Mouse (Mus musculus): ENCODE measurements around the gene Cox19.

DNA sequence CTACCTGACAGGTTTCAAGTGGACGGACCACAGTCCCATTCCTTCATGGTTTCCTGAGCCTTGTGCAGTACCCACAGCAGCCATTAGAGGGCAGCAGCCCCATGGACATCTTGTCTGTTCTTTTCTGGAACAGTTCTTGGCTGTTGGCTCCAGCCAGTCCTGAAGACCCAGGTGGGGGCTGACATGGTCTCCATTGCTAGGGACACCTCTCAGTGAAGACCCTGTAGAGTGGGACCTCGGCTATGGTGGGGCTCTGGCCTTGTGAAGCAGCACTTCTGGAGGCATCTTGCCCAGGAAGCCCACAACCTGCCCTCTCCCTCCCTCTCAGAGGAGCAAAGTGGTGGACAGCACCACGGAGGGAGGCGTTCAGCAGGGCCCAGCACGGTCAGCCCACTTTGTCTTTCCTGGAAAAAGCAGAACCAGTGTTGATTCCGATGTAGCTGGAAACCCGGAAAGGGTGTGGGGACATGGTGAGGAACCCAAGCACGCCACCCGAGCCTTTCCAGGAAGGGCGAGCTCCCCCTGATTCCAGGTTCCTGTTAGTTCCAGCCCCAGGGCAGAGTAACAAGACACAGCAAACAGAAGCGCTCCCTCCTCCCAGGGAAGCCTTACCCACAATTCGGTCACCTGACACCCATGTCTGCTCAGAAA, 13.2 kb upstream of the Cox19 start:
- no peak for TF ChIP-seq MYOG (IDR thresholded peaks at IDR 0.05; ENCODE audit: control insufficient read depth in 1 of 3, insufficient read depth in 1 of 3, insufficient read length in 2 of 3, low read depth in 2 of 3)
- TF ChIP-seq MYOD1 (IDR thresholded peaks at IDR 0.05; ENCODE audit: control insufficient read depth in 1 of 3, insufficient read length in 2 of 3, low read depth in 2 of 3): no peak
- no peak for TF ChIP-seq POLR2A (IDR thresholded peaks at IDR 0.05; ENCODE audit: insufficient read length, low read depth)
- no peak for TF ChIP-seq TCF12 (IDR thresholded peaks at IDR 0.05; ENCODE audit: insufficient read depth, poor library complexity, severe bottlenecking)
- no peak for TF ChIP-seq MAX (IDR thresholded peaks at IDR 0.05; ENCODE audit: low read depth)
- no peak for TF ChIP-seq SRF (IDR thresholded peaks at IDR 0.05; ENCODE audit: control insufficient read depth, insufficient read length, low read depth)
- no peak for TF ChIP-seq E2F4 (IDR thresholded peaks at IDR 0.05; ENCODE audit: insufficient read depth)
- no peak for TF ChIP-seq POLR2AphosphoS2 (IDR thresholded peaks at IDR 0.05; ENCODE audit: insufficient read length, low read depth)

Measured in myocyte (in vitro differentiated cells).